In genomic region chr8:48109373-48109855, GRCm38 (mm10) we compare ENCODE assay signal across 8 mouse cellular contexts. TPM values are rescaled to one million over a fixed set of nuclear protein-coding genes. Genes with fewer than 3 reads are reported as not detected.
DNase-seq lines count a peak whose midpoint lies in the region; ATAC-seq and TF ChIP-seq lines count a peak whose summit lies in the region.

No protein-coding gene starts in this region.

- ATAC-seq in liver, embryonic 12.5 days: peak; percentile 74
- ATAC-seq in stomach, postnatal 0 days (ENCODE audit: low FRiP score, low TSS enrichment): peak; percentile 32; the same call in 1 of the 2 replicates

- no peak overlapping the region for H3K27ac ChIP-seq in thymus, adult 2 months (ENCODE audit: control insufficient read depth, insufficient read depth, low read length)
- H3K27ac ChIP-seq in liver, embryonic 12.5 days: peak overlapping the region; percentile 56; the same call in 1 of the 2 replicates
- no peak overlapping the region for H3K27ac ChIP-seq in stomach, postnatal 0 days (replicated peaks)

- H3K4me1 ChIP-seq in thymus, adult 2 months (replicated peaks; ENCODE audit: control insufficient read depth, insufficient read depth, low read length): peaks cover 5% of the 10 kb centered on the region; the same call in 1 of the 2 replicates
- peaks cover 15% of the 10 kb centered on the region for H3K4me1 ChIP-seq in liver, embryonic 12.5 days
- H3K4me1 ChIP-seq in stomach, postnatal 0 days (replicated peaks; ENCODE audit: control insufficient read depth, insufficient read depth): no peaks in the 10 kb centered on the region

- H3K4me2 ChIP-seq in liver, embryonic 12.5 days: peak overlapping the region; percentile 90
- peak overlapping the region; percentile 77 for H3K4me2 ChIP-seq in stomach, postnatal 0 days (replicated peaks; ENCODE audit: low read depth)

- H3K27me3 ChIP-seq in thymus, adult 2 months (ENCODE audit: control insufficient read depth, insufficient read depth, low read length): no peaks in the 10 kb centered on the region
- no peaks in the 10 kb centered on the region for H3K27me3 ChIP-seq in liver, embryonic 12.5 days (replicated peaks)
- H3K27me3 ChIP-seq in stomach, postnatal 0 days (ENCODE audit: control insufficient read depth, insufficient read depth, low read length): no peaks in the 10 kb centered on the region

- no peak for TF ChIP-seq EP300 in stomach, postnatal 0 days (optimal IDR thresholded peaks at IDR 0.05)

- 50% methylated on average over 5 of the region's 5 CpGs for WGBS in thymus, adult 2 months
- WGBS in liver, embryonic 12.5 days (ENCODE audit: insufficient replicate concordance): 23% methylated on average over 5 of the region's 5 CpGs
- WGBS in stomach, postnatal 0 days: 13% methylated on average over 5 of the region's 5 CpGs

- H3K36me3 ChIP-seq in thymus, adult 2 months (ENCODE audit: control insufficient read depth, insufficient read depth, low read length): no peaks in the 10 kb centered on the region
- H3K36me3 ChIP-seq in liver, embryonic 12.5 days: peaks cover 17% of the 10 kb centered on the region
- no peaks in the 10 kb centered on the region for H3K36me3 ChIP-seq in stomach, postnatal 0 days (ENCODE audit: control insufficient read depth, insufficient read depth, low read length)

- H3K9me3 ChIP-seq in liver, embryonic 12.5 days (replicated peaks): 0 out of 2 replicates have a peak, but pooled peaks cover 8% of the 10 kb centered on the region
- H3K9me3 ChIP-seq in stomach, postnatal 0 days (ENCODE audit: control insufficient read depth, low read length): no peaks in the 10 kb centered on the region

- no peak for TF ChIP-seq CTCF in thymus, adult 2 months (IDR thresholded peaks at IDR 0.05; ENCODE audit: borderline replicate concordance, control insufficient read depth, extremely low read depth, insufficient read depth, low read length, poor library complexity)
- no peak for TF ChIP-seq CTCF in stomach, postnatal 0 days (IDR thresholded peaks at IDR 0.05; ENCODE audit: low read depth)

- TF ChIP-seq POLR2A in thymus, adult 2 months (IDR thresholded peaks at IDR 0.05; ENCODE audit: control insufficient read depth, extremely low read depth, insufficient read depth, low read length, poor library complexity): no peak

- 0 out of 2 replicates have a peak overlapping the region, but pooled peaks have one; percentile 76 for H3K9ac ChIP-seq in liver, embryonic 12.5 days
- peak overlapping the region; percentile 68; the same call in 1 of the 2 replicates for H3K9ac ChIP-seq in stomach, postnatal 0 days (ENCODE audit: low read length)

- H3K4me3 ChIP-seq in thymus, adult 2 months (ENCODE audit: control insufficient read depth, insufficient read depth, low read length): peak overlapping the region; percentile 54
- H3K4me3 ChIP-seq in liver, embryonic 12.5 days: peak overlapping the region; percentile 75
- peak overlapping the region; percentile 67 for H3K4me3 ChIP-seq in stomach, postnatal 0 days (ENCODE audit: low read depth, low read length)

- peak; percentile 21 for DNase-seq in embryo, embryonic 10 days (ENCODE audit: low spot score)
- DNase-seq in embryo, embryonic 10.5 days (ENCODE audit: low spot score): no peak
- DNase-seq in thymus, adult 2 months: no peak
- no peak for DNase-seq in thymus, adult 18-20 months
- DNase-seq in stomach, postnatal 0 days (ENCODE audit: low spot score): no peak
- no peak for DNase-seq in layer of hippocampus, adult 11-12 months (ENCODE audit: low spot score)
- no peak for DNase-seq in cerebellum, postnatal 10 days

RNA-seq across cellular contexts. Expression of gene Dctd, which starts 10.5 kb away (rescaled TPM):
- 5.0 and 5.7 TPM in 2 replicates for polyA plus RNA-seq in thymus, adult 2 months (2012; rRNA removed)
- 16.8 and 18.3 TPM in 2 replicates for polyA plus RNA-seq in liver, embryonic 12.5 days (2016; fragmentation: Nextera tagmentation; extraction: Ambion mirVana)
- 7.7 and 8.4 TPM in 2 replicates for polyA plus RNA-seq in stomach, postnatal 0 days (2015; fragmentation: Nextera tagmentation; extraction: Ambion mirVana)
